Mouse (Mus musculus): ENCODE data around the gene Atxn1. TPM values are rescaled to one million over a fixed set of nuclear protein-coding genes. Genes with fewer than 3 reads are reported as not detected.

Atxn1 gene
- polyA plus RNA-seq, 1 experiment = 7.2 TPM

GRCm38 (mm10) chr13:45507274-45508229 is 457.3 kb downstream of the Atxn1 start, which contains the start of gene Gmpr:
Gene Gmpr, plus strand, starts transcription at chr13:45507444.
- Histone ChIP-seq H3K27ac (replicated peaks; ENCODE audit: low read depth, low read length) (peak within 1 kb of the TSS; percentile 99), H3K4me1 (ENCODE audit: control insufficient read depth, insufficient read depth, insufficient read length, low read length) (peaks cover 23% of the 10 kb centered on the region), H3K4me3 (ENCODE audit: insufficient read depth, low read depth, low read length) (peak within 1 kb of the TSS; percentile 99)

DNA sequence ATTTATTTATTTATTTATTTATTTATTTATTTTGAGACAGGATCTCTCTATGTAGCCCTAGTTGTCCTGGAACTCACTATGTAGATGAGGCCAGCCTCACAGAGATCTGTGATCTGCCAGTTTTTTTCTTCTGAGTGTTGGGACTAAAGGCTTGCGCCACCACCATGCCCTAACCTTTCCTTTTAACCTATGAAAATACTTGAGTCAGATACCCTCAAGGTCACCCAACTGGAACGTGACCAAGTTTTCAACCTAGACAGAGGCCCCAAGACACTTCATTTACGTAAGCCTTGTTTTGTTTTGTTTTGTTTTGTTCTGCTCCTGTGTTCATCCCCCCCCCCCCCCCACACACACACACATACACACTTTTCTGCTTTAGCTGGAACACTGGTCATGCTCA is 459.3 kb downstream of the Atxn1 start:
- H3K27ac ChIP-seq (replicated peaks; ENCODE audit: low read depth, low read length) = peak overlapping the region; percentile 99
- H3K4me3 ChIP-seq (ENCODE audit: insufficient read depth, low read depth, low read length) = no peak overlapping the region
- peaks cover 7% of the 10 kb centered on the region; the same call in 1 of the 2 replicates for H3K4me1 ChIP-seq (ENCODE audit: control insufficient read depth, insufficient read depth, insufficient read length, low read length)

DNA sequence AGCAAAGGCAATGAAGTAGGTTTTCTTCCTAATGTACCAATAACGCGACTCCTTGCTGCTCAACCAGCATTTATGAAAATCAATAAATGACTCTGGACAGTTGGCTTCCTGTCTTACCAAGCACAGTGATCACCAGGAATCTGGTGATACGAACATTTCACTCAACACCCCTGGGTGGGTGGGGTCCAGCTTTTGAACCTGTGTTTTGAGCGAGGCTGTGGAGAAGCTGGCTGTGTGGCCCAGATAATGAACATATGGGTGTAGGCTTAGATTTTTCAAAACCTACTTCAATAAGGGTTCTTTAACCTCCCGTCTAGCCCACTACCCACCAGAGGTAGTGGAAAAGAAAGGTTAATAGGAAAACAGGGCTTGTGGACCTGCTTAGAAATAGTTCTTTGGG is 462.0 kb downstream of the Atxn1 start:
- H3K4me3 ChIP-seq (ENCODE audit: insufficient read depth, low read depth, low read length) = no peak overlapping the region
- H3K27ac ChIP-seq (replicated peaks; ENCODE audit: low read depth, low read length) = no peak overlapping the region
- H3K4me1 ChIP-seq (ENCODE audit: control insufficient read depth, insufficient read depth, insufficient read length, low read length) = peaks cover 7% of the 10 kb centered on the region; the same call in 1 of the 2 replicates

- H3K4me3 ChIP-seq (ENCODE audit: insufficient read depth, low read depth, low read length) = no peak overlapping the region
Measured at GRCm38 (mm10) chr13:45499906-45500305, 464.9 kb downstream of the Atxn1 start.

More at GRCm38 (mm10) chr13:45499906-45500305, 464.9 kb downstream of the Atxn1 start:
- H3K4me1 ChIP-seq (ENCODE audit: control insufficient read depth, insufficient read depth, insufficient read length, low read length) = peaks cover 4% of the 10 kb centered on the region; the same call in 1 of the 2 replicates
- H3K27ac ChIP-seq (replicated peaks; ENCODE audit: low read depth, low read length) = no peak overlapping the region; the same call in 1 of the 2 replicates

Data from brown adipose tissue, adult 24 weeks (tissue).